Mouse (Mus musculus) cerebellum, adult 2 months (tissue): ENCODE results near the gene Eif4e3.

ENCODE experiments used
- CTCF ChIP-seq: fragments of 200-500 bp; IDR thresholded peaks from 2 replicates; pipeline ENCODE4 v1.5.1; 2011; ENCODE audit warnings: low read depth, mild to moderate bottlenecking, control low read depth, low read length, moderate library complexity, borderline replicate concordance; ENCODE audit not compliant: insufficient read depth
- POLR2A ChIP-seq: fragments of 200-500 bp; IDR thresholded peaks from 2 replicates; pipeline ENCODE4 v1.6.1; 2011; ENCODE audit warnings: low read length, control low read depth, borderline replicate concordance; ENCODE audit not compliant: insufficient read depth

DNA sequence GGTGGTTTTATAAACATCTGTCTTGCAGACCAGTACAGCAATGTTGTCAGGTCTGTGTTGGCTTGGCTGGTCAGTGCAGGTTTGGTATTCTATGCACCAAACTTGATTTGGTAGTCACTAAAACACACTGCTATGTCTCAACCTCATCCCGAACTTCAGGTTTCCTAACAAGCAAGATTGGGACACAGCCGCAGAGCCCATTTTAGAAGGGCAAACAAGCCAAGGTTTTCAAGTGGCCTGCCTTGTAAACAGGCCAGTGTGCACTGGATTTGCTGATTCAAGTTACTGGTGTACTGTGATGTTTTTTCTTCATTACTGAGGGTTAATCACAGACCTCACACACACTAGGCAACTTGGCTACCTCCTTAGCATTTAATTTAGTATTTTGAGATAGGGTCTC, 10.5 kb downstream of the Eif4e3 start:
- no peak for TF ChIP-seq POLR2A
- TF ChIP-seq CTCF: no peak
